Mouse (Mus musculus) kidney, adult 11 months (tissue): ENCODE results near the gene Mapk6.
"Not testable (repeated sequence)": the region's sequence is repeated elsewhere in the genome, so short reads cannot be mapped to it uniquely, and the experiment has no call there.

Source experiments
- DNase-seq: peaks from one replicate; pipeline ENCODE4 v3.0.0; 2022

Mapk6 gene

DNA sequence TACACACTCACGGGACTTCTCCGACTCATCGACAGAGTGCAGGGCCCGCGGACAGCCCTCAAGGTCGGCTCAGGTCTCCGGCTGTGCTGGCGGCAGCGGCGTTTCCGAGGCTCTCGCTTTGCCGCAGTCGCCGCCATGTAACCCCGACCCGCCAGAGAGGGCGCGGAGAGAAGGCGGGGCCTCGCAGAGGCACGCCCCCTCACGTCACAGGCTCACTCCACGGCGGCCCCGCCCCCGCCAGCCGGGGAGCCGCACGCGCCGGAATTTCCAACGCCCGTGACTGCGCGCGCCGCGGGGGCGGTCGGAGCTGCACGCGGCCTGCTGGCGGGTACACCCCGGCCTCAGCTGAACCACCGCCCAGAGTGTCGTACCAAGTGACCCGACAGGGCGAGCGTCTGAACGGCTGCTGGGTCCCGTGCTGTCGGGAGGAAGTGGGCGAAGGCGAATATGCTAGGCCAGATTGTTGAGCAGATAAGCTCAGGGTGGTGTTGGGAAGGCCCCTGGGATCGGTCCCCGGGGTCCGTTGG, at the start of gene Mapk6:
Gene Mapk6 (minus strand): TSS at position 154 of the 527 bp plus-strand sequence.
- DNase-seq = peak; percentile 95

DNA sequence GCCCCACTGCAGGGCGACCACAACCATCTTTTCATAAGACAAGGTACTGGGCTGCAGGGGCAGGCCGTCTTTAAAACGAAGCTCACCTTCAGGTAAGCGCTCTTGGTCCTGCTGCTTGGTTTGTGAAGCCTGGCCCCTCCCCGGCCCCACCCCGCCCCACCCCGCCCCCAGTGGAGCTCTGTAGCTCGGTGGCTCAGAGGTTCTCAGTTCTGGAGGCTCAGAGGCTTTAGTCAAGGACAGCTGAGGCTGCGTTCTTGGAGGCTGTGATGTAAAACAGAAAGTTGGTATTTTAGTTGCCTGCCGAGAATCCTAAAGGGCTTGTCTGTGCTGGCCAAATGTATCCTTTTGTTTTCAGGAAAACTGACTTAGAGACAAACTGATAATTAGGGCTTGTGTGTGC, 45.9 kb upstream of the Mapk6 start:
- no peak for DNase-seq

DNA sequence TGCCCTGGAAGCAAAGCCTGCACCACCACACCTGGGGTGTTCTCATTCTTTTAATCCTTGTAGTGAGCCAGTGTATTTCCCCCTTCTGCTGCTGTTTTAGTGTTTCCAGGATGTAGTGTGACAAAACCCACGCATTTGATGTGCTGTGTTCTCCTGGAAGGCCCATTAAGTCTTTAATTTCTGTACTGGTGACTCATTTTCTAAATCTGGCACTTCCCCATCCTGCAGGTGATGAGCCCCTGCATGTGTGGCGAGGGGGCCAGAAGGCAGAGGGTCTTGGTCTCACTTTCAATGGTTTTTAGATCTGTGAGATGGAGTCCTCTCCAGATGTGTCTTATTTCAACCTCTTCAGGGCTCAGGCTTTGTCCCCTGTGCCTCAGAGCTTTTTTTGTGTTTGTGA, 44.2 kb upstream of the Mapk6 start:
- no peak for DNase-seq

DNA sequence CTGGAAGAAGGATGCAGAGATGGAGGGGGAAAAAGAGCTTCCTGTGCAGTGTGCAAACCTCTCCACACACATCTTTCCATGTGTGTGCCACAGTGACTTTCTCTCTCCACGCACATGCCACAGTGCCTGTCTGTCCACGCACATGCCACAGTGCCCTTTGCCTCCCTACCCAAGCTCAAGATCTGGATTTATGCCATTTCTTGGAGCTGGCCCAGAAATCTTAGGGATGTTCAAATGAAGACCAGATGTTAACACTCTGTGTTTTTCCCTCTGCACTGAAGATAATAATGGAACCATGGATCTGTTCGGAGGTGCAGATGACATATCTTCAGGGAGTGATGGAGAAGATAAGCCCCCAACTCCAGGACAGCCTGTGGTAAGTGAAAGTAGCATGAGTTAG, 38.2 kb upstream of the Mapk6 start:
- no peak for DNase-seq

DNA sequence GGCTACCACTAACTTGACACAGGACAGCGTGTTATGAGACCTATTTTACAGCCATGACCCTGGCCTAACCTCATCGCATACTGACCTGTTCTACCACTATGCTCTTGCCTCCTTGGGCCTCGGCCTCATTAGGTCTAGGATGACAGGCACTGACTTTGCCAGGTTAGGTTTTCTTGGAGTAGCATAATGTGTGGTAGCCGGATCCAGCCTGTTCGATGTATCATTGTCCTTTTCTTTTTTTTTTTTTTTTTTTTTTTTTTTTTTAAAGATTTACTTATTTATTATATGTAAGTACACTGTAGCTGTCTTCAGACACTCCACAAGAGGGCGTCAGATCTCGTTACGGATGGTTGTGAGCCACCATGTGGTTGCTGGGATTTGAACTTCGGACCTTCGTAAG, 36.8 kb upstream of the Mapk6 start:
- DNase-seq = not testable (repeated sequence)

DNA sequence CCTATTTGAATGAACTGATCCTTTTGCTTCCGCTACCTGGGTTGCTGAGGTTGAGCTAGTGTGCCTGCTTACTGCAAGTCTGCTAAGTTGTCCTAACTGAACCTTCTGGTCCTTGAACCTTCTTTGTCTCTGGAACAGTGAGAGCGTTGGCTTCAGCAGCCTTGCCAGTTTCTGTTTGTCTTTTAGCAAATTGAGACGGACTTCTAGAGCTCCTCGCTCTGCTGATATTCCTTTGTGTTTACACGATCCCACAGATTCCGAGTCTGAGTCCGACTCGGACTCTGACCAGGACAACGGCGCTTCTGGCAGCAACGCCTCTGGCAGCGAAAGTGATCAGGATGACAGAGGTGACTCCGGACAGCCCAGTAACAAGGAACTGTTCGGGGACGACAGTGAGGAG, 35.2 kb upstream of the Mapk6 start:
- DNase-seq = no peak

DNA sequence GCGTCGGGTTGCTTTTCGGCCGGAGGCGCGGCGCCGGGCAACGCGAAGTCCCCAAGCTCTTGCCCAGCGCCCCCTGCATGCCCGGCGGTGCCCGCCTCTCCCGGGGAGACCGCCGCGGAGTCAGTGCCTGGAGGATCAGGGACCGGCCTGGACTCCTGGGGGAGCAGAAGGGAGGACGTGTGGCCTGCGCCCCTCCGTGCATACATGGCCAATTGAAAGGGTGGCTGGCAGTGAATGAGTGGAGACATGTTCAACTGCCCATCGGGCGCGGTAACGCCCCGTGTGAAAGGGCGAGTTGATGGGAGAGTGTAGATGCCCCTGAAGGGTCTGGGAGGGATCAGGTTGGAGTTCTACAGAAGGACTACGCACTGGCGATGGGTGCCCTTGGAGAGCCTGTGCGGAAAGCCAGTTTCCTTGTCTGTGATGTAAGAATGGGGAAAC, 31.9 kb upstream of the Mapk6 start:
- DNase-seq = no peak

DNA sequence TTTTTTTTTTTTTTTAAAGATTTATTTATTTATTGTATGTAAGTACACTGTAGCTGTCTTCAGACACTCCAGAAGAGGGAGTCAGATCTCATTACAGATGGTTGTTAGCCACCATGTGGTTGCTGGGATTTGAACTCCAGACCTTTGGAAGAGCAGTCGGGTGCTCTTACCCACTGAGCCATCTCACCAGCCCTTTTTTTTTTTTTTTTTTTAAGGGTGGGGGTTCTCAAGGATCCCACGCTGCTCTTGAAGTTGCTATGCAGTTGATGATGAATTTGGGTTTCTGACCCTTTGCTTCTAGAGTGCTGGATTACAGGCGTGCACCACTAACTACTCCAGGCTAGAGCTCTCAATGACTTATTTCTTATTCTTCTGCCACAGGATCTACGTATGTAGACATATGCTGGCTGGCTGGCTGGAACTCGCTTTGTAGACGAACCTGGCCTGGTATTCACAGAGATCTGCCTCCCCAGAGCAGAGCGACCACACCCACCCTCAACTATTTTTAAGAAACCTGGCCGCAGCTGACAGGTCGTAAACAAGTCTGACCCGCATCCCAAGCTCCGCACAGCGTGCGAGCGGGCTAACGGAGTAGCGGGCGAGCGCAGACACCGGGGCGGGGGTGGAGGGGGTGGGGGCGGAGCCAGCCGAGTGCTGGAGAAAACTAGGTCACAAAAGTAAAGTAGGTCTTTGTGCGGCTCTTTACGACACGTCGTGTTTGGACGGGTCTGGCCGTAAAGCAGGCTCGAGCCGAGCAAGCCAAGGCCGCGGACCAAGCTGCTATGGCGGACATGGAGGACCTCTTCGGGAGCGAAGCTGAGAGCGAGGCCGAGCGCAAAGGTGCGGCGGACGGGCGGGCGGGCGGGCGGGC, 31.2 kb upstream of the Mapk6 start, which contains the start of gene Leo1:
Gene Leo1 (plus strand): TSS at position 729 of the 871 bp plus-strand sequence.
- DNase-seq = peak; percentile 91

DNA sequence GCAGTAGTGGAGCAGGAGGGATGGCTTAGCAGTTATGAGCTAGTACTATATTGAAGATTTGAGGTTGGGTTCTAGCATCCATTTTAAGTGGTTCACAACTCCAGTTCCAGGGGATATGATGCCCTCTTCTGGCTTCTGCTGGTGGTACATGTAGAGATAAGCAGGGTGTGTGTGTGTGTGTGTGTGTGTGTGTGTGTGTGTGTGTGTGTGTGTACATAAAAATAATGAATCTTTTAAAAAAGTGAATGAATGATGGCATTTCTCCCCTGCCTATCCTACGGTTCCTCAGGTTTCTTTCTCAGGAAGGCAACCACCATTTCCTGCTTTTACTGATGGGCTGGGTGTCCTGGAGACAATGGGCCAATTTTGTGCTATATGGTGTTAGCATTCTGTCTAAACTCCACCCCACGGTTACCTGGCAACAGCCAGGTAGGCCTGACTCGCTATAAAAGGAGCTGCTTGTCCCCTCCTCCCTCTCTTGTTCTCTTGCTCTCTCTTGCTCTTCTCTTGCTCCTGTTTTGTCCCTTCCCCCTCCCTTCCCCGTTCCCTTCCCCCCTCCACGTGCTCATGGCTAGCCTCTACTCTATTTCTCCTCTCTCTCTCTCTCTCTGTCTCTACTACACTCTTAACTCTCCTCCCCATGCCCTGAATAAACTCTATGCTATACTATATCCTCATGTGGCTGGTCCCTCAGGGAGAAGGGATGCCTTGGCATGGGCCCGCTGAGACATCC, 28.0 kb upstream of the Mapk6 start:
- DNase-seq = no peak

DNA sequence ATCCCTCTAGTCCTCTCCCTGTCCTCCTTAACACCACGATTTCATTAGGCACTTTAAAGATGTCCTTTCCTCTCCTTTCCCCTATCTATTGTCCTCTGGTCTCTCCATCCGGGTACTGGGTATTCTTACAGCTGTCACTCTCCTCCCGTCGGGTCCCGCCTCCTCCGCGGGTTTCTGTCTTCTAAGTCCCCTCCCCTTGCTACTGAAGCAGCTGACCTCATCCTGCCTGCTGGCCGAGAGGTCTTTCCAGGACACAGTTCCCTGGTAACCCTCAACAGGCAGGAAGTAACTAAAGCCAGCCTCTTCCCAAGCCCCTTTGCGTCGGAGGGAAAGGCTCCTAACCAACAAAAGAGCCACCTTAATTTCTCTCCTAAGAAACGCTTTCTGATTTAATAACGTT, 26.1 kb upstream of the Mapk6 start:
- DNase-seq = peak; percentile 85

DNA sequence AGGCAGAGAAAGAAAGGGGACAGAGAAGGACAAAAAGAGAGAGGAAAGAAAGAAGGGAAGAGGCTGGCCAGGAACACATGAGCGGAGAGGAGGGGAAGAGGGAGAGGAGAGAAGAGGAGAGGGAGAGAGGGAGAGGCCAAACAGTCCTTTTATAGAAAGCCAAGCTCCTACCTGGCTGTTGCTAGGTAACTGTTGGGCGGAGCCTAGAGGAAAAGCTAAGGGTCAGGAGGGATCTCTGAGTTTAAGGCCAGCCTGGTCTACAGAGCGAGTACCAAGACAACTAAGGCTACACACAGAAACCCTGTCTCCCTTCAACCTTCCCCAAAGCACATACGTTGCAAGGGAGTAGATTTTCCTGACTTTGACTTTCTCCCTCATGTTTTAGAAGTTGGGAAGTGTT, 25.5 kb upstream of the Mapk6 start:
- no peak for DNase-seq

DNA sequence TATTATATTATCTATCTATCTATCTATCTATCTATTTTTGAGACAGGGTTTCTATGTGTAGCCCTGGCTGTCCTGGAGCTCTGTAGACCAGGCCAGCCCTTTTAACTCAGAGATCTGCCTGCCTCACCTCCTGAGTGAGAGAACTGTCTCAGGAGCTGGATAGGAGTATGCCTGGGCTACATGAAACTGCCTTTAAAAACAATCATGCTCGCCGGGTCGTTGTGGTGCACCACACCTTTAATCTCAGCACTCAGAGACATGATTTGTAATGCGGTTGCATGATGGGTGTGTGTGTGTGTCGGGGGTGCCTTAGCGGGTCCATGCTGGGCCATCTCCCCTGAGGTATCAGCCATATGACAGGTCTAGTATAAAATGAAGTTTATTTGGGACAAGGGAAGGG, 25.1 kb upstream of the Mapk6 start:
- no peak for DNase-seq

DNA sequence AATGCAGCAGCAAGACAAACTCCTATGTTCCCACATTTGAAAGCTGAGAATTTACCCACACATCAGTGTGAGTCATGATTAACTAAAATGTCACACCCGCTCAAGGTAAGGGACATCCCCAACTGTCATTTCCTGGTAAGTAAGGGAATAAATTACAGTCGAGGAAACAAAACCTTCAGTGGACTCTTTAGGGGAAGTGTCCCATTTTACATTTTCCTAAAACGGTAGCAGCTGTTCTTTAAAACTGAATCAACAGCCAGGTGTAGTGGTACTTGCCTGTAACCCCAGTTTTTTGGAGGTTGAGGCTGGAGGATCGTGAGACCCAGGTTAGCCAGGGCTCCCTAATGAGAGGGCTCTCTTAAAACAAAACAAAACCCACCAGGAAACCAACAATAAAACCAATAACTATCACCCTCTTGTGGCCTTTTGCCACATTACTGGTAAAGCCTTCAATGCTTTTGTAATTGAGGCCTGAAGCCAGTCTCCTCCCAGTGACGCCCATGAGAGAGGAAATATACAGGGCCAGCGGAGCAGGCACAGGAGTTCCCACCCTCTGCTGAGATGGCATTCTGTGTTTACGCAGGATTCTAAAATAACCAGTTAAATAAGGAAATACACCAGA, 24.5 kb upstream of the Mapk6 start:
- DNase-seq = peak; percentile 36

DNA sequence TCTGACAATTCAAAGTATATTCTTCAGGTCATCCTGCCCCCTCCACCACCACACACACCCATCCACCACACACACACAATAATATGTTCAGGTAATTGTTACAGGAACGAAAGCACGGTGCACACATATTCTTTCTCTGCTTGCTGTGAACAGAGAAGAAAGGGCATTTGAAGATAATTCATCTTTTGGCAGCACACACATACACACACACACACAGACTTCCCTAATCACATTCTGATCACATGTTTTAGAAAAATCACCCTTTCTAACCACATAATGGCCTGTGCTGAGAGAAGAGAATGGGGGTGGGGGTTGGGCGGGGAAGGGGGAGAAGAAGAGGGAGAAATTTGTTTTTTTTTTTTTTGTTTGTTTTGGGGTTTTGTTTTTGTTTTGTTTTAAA, 22.9 kb upstream of the Mapk6 start:
- no peak for DNase-seq

DNA sequence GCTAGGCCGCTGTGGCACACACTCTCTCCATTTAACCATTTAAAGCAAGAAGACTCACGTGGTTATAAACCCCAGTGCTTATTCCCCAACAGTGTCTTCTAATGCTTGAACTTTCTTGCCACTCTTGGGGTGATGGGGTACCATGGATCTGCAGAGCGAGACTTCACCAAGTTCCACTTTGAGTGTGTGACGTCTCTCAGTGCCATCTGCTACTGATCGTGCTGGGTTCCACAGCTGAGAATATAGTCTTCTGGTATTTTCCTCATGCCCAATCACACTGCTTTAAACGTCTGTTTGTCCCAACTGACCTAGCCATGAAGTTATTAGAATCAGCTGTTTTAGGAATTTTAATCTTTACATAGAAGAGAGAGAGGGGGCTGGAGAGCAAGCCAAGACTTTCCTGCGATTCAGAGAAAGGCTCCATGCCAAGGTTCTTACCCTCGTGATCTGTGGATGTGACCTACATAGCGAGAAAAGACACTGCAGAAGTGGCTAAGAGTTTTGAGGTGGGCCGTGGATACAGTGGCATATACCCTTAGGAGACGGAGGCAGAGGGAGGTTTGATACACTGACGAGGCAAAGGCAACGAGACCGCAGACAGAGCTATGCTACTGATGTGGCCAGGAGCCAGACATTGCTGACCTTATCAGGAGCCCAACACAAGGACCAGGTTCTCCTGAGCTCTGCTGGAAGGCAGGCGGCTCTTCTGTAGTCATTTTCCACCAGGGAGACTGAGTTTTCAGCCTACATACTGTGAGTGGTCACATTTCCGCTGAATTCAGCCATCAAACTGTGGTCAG, 21.2 kb upstream of the Mapk6 start:
- DNase-seq = no peak

DNA sequence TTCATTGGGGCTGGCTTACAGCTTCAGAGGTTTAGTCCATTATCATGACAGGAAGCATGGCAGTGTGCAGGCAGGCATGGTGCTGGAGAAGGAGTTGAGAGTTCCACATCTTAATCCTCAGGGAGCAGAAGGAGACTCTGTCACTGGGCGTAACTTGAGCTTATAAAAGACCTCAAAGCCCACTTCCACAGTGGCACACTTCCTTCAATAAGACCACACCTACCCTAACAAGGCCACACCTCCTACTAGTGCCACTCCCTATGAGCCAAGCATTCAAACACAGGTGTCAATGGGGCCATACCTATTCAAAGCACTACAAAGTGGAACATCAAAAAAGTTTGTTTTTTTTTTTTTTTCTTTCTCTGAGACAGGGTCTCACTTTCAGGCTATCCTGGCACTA, 19.9 kb upstream of the Mapk6 start:
- no peak for DNase-seq

DNA sequence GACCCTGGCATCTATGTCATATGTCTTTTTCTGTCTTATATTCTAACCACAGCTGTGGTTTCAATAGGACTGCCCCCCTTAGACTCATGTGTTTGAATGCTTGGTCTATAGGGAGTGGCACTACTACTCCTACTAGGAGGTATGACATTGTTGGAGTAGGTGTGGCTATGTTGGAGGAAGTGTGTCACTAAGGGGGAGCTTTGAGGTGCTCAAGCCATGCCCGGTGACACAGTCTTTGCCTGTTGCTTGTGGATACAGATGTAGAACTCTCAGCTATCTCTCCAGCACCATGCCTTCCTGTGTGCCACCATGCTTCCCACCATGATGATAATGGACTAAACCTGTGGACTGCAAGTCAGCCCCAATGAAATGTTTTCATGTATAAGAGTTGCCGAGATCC, 19.2 kb upstream of the Mapk6 start:
- DNase-seq = no peak

DNA sequence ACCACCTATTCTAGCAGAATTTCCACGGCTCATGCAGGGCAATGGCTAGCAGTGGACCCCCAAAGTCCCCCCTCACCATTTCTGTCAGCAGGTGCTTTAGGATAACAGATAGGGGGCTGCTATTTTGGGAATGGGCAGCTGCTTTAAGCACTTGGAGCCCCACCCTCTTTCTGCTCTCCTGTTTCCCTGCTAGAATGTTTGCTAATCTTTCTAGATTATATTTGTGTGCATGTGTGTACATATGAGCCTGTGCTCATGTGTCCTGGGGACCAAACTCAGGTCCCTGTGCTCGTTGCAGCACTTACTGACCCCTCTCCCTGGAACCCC, 18.4 kb upstream of the Mapk6 start:
- no peak for DNase-seq

DNA sequence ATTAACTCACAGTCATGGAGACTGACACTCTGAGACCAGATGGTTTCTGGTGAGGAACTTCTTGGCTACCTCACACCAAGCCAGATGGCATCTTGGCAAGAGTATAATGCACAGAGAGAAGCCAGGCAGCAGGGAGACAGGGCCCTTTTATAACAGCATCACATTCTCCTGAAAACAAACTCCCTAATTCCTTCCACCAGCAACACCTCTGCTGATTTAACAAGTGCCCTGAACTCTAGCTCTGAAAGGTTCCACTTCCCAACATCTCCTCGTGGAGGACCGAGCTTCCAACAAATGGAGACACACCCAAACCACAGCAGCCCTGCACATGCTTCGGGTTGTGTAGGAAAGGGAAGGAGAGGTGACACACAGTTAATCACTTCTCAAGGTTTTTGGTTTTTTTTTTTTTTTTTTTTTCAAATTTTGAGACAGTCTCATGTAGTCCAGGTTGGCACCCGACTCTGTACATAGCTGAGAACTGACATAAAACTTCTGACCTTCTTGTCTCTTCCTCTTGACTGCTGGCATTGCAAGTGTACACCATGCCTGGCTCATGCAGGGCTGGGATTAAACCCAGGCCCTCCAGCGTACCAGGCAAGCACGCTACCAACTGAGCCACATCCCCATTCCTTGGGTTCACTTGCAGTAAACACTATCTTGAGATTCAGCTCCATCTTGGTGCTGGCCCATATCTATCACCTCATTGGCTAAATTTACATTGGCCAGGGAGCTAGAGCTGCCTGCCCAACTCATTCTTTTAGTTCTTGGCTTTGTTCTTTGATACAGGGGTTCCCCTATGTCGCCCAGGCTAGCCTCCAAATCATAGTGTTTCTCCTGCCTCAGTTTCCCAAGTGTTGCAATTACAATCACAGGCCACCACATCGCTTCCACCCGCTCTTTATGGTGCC, 17.8 kb upstream of the Mapk6 start:
- DNase-seq = no peak

DNA sequence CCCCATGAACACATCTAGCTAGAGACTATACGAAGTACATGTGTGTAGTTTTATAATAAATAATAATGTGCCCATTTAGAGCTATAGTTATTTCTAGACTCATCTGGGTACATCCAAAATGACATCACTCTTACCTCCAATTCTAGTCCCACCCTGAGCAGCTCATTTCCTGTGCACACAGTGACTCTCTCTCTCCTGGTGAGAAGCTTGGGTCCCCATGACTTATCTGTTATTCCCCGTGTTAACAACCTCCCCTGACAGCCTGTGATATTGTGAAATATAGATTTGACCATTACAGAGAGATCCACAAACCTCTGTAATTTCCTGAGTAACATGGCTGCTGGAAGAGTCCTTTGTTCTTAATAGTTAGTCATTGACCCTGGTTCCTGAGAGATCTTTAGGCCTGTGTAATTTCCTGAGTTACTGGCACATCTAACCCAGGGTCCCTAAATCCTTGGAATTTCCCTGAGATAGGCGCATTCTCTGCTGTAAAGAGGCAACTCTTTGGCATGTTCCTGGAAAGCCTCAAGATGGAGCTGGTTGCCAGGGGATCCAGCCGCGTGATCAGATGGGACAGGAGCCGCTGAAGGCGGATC, 16.1 kb upstream of the Mapk6 start:
- DNase-seq = no peak
